Mouse (Mus musculus) erythroblast, adult 5-6 weeks (primary cell): Measurements from ENCODE around the gene Ddx46. TPM values are rescaled to one million over a fixed set of nuclear protein-coding genes. Genes with fewer than 3 reads are reported as not detected.
"Not testable (repeated sequence)": the region's sequence is repeated elsewhere in the genome, so short reads cannot be mapped to it uniquely, and the experiment has no call there.

Experiments used
- ATAC-seq: replicated peaks from 2 replicates; pipeline ENCODE4 v1.8.0; 2016; ENCODE audit warnings: moderate number of reproducible peaks, mild to moderate bottlenecking, moderate TSS enrichment, inconsistent platforms; ENCODE audit not compliant: poor library complexity, low FRiP score, severe bottlenecking
- total RNA-seq, 2 experiments: library from RNA; stranded (forward) in 1 of 2; stranded (reverse) in 1 of 2; fragments of 150-400 nt in 1 of 2; fragments of 200-764, 138-1000 nt in 1 of 2; gene quantifications; 2 replicates each; pipeline versions ENCODE4 v1.2.3 to v1.2.4; 2015 to 2017; ENCODE audit warnings: low replicate concordance in 2 of 2

Gene Ddx46
- total RNA-seq, 2 experiments from 2014 or later: 35.4 to 36.6 TPM

DNA sequence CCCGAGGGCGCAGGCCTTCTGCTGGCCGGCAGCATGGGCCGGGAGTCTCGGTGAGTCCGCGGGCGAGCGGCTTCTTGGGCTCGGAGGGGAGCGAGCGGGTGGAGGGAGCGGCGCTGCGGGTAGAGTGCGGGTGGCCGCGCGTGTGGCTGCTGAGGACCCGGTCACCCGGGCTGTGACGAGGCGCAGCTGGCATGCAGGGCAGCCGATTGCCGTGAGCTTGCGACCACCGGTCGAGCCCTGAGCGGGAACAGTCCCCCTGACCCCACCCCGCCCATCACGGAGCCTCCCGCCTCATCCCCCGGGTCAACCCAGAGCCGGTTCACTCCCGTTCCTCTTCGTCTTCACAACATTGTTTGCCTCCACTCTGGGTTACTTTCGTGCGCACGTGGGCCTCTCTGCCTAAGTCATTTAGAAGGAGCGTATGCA lies 332 bp downstream of the Ddx46 start:
- peak; percentile 66 for ATAC-seq

DNA sequence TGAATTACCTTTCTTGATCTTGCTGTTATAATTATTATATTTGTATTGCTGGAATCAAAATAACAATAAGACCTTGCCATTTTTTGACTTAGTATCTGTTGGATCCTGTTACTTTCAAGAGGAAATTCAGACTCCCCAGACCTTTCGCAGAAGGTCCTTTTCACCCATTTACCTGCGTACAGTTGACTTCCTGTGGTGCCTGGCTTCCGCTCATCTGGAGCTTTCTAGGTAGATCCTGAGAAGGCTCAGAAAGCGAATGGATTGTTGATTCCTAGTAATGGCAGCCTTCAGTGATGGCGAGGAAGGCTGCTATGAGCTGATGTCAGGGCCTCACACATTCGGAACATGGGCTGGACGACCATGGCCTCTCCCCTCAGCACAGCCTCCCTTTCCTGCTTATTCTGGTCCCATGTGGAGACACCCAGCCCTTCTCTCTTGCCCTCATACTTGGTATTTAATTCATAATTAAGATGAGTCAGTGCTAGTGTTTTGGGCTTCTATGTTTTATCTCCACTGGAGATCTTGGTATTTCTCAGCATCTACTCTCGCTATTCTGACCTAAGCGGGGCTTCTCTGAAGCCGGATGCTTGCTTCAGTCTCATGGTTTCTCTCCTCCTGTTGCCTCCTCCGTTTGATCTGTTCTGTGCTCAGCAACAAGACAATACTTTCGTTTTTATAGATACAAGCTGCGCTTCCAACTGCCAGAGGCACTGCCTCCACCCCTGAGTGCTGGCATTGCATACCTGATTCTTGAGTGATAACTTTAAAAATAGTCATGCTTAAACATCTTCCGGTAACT lies 1.6 kb downstream of the Ddx46 start:
- no peak for ATAC-seq

DNA sequence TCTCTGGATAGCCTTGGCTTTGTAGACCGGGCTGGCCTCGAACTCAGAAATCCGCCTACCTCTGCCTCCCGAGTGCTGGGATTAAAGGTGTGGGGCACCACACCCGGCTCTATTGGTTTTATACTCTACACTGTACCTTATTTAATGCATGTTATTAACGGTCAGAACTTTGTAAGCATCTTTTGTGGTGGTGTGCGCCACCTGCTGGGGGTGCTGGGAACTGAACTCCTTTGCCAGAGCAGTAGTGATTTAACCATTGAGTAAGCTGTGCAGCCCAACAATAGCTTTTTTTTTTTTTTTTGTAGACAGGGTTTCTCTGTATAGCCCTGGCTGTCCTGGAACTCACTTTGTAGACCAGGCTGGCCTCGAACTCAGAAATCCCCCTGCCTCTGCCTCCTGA lies 5.7 kb downstream of the Ddx46 start:
- ATAC-seq: peak; percentile 91

DNA sequence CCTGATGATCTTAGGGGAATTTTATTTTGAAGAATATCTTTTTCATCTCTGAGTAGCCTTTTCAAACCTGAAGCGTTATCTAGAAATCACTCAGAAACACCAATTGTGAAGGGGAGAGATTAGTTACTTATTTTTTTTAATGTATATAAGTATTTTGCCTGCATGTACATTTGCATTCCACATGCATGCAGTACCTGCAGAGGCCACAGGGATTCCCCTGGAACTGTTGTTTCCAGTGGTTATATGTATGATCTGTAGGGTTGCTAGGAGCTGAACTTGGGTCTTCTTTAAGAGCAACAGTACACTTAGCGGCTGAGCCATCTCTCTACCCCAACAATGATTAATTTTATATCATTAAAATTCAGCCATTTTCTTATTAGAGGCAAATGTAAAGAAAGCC lies 9.7 kb downstream of the Ddx46 start:
- no peak for ATAC-seq

DNA sequence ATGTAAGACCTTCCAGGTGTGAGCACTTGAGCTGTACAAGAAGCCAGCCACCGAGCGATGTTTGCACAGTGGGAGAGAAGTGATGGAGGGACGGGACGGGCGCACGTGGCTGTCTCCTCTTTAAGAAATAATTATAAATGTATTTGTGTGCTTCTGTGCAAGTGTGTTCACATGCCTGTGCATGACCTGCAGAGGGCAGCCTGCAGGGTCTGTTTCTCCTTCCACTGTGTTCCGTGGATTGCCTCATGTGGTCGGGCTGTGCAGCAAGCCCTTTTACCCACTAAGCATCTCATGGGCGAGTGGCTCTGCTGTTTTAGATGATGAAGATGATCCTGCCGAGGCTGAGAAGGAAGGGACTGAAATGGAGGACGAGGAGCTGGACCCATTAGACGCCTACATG lies 15.3 kb downstream of the Ddx46 start:
- ATAC-seq: no peak

DNA sequence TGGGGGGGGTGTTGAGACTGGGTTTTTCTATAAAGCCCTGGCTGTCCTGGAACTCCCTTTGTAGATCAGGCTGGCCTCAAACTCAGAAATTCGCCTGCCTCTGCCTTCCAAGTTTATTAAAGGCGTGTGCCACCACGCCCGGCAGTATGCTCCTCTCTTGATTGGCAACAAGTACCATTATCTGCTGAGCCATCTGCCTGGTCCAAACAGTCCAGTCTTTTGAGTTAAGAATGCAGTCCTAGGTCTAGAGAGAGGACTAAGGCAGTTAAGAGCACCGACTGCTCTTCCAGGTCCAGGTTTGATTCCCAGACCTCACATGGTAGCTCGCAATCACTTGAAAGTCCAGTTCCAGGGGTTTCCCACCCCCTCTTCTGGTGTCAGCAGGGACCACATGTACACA lies 16.2 kb downstream of the Ddx46 start:
- peak; percentile 50; the same call in 1 of the 2 replicates for ATAC-seq

DNA sequence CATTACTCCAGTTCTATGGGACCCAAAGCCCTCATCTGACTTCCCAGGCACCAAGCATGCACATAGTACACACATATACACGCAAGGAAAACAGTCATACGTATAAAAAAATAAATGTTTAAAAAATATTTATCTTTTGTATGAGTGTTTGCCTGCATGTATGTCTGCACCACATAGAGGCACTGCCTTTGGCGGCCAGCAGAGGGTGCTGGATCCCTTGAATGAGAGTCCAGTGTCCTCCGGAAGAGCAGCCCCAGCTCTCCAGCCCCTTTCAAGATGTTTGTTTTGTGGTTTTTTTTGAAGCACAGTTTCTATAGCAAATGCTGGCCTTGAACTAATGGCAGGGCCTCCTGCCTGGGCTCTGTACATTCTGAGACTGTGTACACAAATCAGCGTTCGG lies 33.7 kb downstream of the Ddx46 start:
- ATAC-seq: peak; percentile 77

DNA sequence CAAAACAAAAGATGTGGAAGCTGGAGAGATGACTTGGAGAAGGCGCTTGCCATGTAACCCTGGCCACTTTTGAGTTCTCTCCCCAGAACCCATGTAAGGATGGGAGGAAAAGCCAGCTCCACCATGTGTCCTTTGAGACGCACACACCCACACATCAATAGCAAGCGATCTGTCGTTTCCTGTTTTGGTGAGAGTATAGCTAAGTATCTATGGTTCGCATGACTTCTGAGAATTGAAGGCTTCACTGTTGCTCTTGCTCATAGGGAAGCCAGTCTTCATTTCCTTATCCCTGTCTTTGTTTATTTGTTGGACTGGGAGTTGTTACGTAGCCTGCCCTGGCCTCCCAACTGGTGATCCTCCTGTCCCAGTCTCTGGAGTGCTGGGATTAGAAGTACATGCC lies 37.9 kb downstream of the Ddx46 start:
- no peak for ATAC-seq

DNA sequence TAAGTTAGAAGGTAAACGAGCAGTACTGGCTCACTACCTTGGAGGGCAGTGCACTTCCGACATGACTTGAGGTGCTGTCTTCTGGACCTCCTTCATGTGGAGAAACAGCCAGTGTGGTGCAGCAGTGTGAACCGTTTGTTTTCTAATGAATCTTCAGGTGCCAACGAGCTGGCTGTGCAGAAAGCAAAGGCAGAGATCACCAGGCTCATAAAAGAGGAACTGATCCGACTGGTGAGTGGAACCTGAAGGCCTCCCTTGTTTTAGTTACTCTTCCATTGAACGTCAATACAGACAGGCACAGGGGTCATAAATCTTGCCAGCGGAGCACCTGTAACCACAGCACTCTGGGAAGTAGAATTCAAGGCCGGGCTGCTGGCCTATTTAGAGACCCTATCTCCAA lies 42.5 kb downstream of the Ddx46 start:
- no peak for ATAC-seq

DNA sequence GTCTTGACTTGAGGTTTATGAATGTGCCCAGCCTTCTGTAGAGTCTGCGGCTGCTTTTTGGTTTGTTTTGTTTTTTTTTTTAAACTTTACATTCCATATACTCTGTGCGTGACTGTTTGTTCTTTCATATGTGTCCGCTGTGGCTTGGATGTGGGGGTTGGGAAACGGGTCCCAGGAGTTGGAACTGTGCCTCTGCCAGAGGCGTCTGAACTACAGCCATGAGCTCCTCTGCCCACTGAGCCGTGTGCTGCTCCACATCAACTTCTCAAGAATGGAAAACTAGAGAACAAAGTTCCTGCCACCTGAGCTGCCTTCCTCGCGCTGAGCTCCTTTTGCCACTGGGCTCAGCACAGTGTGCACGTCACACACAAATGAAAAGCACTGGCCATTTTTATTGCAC lies 47.4 kb downstream of the Ddx46 start:
- ATAC-seq: no peak

DNA sequence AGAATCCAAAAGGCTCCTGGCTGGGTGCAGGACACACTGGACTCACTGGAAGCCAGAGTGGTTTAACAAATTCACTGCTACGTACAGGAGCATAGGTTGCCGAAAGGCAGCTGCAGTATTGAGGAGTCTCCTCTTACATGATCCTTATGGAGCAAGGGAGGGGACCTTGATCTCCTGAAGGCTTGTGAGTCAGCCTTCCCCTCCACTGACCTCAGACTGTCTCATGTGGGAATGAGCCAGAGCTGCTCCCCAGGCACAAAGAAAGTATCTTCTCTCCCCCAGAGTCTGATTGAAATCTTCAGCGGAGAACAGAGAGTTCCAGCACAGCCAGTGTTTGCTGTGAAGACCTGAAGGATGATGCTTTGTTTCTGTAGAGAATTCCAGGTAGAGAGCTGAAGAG lies 48.8 kb downstream of the Ddx46 start:
- ATAC-seq: no peak

DNA sequence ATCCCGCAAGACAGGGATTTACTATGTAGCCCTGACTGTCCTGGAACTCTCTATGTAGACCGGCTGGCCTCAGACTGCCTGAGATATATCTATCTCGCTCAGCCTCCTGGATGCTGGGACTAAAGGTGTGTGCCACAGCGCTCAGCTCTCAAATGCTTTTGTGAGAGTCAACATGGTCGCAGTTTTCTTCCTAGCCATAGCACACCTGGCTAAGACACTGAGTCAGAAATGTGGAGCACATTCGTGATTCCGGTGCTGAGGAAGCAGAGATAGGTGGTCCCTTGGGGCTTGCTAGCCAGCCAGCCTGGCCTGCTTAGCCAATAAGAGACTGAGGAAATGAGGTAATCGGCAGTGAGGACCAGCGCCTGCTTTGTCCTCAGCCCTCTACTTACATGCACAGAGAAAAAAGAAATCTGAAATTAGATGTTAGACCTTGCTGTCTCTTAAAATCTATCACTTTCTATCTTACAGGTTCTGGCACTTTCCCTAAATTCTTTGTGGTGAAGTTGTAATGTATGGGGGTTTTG lies 51.3 kb downstream of the Ddx46 start:
- no peak for ATAC-seq

DNA sequence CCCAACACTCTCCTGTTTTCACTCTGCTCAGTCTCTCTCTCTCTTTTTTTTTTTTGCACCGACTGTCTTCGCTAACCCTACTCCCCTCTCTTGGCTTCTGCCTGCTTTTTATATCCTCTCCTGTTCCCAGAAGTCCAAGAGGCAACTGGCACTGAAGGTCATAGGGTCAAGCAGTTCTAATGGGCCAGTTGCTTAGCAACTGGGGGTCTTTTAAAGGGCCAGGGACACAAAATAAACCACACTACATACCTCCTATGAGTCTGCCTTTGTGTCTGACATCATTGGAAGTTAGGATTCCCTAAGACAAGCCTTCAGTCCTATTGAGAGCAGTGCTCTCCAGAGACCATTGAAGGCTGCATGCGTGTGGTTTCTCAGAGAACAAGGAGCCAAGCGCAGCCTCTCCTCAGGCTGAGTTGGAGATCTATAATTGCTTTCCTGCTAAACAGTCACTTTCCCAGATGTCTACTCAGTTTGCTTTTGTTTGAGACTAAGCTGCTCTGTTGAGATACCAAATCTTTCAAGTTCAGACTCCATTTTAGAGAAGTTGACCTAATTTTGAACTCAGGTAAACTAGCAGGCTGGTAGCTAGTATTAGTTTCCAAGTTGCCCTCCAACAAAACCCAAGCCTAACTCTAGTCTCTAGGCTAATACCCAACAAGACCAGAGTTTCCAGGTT lies 53.2 kb downstream of the Ddx46 start:
- no peak for ATAC-seq

DNA sequence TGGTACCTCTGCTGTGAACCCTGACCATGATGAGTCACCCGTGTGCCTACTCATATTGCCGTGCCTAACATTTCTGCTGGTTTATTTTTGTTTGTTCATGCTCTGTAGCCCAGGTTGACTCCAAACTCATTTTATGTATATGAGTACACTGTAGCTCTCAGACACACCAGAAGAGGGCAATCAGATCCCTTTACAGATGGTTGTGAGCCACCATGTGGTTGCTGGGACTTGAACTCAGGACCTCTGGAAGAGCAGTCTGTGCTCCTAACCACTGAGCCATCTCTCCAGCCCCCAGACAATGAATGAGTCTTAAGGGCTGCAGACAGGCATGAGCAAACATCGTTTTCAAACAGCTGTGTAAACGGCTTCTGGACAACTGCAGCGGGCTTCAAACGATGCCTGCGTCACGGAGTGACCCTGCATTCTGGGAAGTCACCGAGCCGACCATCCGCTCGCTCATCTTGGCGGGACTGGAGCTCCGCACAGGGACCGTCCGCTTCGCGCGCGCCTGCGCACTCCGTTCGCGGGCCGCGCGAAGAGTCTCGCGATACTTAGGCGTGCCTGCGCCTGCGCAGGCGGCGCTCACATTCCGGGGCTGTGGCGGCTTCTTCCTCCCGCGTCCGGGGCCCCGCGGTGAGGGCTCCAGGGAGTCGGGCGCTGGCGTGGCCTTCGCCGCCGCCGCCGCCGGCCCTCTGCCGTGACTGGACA lies 57.9 kb downstream of the Ddx46 start, which contains the start of gene B230219D22Rik:
TSS of gene B230219D22Rik (plus strand) at position 590 of the 708 bp plus-strand sequence.
- ATAC-seq: peak; percentile 91

DNA sequence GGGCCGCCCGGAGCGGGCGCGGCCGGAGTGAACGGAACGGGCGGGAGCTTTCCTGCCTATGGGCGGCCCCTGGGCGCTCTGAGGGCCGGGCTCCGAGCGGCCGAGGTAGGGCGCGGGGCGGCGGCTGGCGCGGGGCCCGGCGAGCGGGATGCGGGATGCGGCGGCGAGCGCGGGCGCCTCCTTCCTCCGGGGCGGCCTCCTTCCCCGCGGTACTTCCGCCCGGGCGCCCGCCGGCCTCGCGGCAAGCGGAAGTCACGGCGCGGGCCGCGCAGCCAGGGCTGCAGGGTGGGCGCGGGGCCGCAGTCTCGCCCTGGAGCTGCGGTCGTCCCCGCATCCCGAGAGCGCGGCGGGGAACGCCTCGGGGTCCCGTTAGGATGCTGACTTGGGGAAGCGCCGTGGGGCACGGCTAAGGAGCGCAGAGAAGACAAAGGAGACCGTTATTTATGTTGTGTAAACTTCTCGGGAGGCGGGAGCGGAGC lies 58.5 kb downstream of the Ddx46 start:
- ATAC-seq: no peak; the same call in 1 of the 2 replicates

DNA sequence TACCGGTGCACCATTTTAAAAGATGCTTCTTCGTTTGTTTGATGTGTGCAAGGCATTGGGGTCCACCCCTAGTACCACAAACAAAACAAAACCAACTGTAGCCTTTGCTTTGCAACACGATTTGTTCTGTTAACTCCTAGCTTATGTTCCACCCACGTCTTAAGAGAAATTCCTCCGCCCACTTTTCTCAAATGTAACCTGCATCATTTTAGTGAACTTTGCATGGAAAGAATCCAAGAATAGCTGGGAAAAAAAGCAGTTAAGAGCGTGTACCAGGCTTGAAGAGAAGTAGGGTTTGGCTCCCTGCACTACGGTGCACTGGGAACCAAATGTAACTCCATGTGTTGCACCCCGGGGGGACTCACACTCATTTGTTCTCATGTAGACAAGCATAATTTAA lies 59.3 kb downstream of the Ddx46 start:
- no peak for ATAC-seq

DNA sequence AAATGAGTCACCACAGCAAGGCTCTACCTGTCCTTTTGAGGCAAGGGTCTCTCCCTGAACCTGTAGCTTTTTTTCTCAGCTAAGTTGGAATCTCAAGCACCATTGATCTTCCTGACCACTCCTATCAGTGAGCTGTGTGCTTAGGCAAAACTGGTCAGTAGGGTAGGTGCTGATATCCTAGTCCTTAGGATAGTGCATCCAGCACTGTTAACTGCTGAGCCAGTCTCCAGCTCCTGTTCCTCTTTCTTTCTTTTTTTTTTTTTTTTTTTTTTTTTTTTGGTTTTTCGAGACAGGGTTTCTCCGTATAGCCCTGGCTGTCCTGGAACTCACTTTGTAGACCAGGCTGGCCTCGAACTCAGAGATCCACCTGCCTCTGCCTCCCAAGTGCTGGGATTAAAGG lies 61.2 kb downstream of the Ddx46 start:
- ATAC-seq: not testable (repeated sequence)

DNA sequence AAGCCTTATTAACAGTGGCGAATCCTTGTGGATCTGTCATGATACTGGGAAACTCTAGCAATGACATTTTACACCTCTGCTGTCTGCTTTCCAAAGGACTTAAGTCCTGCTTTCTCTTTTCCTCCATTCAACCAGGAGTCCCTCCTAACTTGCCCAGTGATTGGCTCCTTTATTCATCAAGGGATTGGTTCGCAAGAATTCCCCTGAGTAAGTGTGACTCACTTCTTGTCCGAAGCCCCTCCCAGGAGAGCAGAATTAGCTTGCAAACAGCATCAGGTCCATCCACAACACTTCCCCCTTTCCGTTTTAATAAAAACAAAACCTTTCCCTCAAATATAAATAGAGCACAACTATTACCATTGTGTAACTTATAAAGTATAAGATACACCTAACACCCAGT lies 69.5 kb downstream of the Ddx46 start:
- ATAC-seq: no peak

DNA sequence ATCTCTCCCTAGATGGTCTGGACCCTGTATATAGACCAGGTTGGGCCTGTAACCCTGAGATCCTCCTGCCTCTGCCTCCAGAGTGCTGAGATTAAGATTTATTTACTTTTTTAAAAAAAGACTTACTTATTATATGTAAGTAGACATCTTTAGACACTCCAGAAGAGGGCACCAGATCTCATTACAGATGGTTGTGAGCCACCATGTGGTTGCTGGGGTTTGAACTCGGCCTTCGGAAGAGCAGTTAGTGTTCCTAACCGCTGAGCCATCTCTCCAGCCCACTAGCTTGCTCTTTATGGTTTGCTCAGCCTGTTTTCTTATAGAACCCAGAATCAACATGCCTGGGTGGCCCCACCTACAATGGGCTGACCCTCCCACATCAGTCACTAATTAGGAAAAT lies 78.0 kb downstream of the Ddx46 start:
- no peak for ATAC-seq

DNA sequence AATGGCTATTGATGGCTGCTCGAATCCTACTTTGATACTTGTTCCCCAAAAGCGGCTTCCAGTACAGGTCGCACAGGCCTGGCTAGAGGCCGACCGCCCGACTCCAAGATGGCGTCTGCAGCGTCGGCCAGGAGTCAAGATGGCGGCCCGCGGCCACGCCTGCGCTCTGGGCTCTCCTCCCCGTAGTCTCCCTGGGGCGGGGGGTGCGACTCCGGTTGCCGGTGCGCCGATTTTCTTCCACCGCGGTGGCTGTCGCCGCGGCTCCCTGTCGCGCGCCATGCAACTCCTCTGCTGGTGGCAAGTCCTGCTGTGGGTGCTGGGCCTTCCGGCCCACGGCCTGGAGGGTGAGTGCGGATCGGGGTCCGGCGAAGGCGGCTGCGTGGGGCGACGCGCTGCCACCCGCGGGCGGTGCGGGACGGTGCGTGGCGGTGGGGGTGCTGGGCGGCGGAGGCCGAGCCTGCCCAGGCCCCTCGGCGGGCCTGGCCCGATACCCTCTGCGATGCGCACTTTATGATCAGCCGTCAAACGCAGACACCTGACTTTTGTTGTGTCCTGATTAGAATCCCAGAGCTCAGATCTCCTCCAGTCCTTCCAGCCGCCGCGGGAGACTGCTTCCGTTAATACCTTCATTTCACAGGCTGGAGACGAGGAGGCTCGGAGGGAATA lies 79.8 kb downstream of the Ddx46 start, which contains the start of gene Txndc15:
TSS of gene Txndc15 (plus strand) at position 150 of the 666 bp plus-strand sequence.
- peak; percentile 99 for ATAC-seq
